Mouse (Mus musculus): ENCODE results near the gene Trpv2. TPM values are rescaled to one million over a fixed set of nuclear protein-coding genes. Genes with fewer than 3 reads are reported as not detected.
"Not testable (repeated sequence)": the region's sequence is repeated elsewhere in the genome, so short reads cannot be mapped to it uniquely, and the experiment has no call there.

Gene Trpv2
- polyA plus RNA-seq, 1 experiment from 2014 or later = 13.4 TPM

- peak; percentile 47 for ATAC-seq (ENCODE audit: insufficient read depth, low FRiP score, low read depth)
- Histone ChIP-seq H3K4me3 (replicated peaks) (peak within 1 kb of the TSS; percentile 76), H3K27ac (peak within 1 kb of the TSS; percentile 87), H3K9ac (peak within 1 kb of the TSS; percentile 80), H3K9me3 (no peaks in the 10 kb centered on the region), H3K4me2 (peak within 1 kb of the TSS; percentile 91), H3K4me1 (peaks cover 47% of the 10 kb centered on the region), H3K36me3 (no peaks in the 10 kb centered on the region), H3K27me3 (replicated peaks) (no peaks in the 10 kb centered on the region)
- WGBS = 1% methylated on average over 69 of the region's 86 CpGs
These were observed 73.6 kb downstream of the Trpv2 start, which contains the start of gene Lrrc75a for GRCm38 (mm10) chr11:62647661-62648590. Gene Lrrc75a, minus strand, starts transcription at chr11:62648523.

GRCm38 (mm10) chr11:62648591-62649391, 74.5 kb downstream of the Trpv2 start, which contains the start of gene Mmgt2:
Gene Mmgt2, plus strand, starts transcription at chr11:62648664.
- under 1% methylated on average over 40 of the region's 53 CpGs for WGBS
- ATAC-seq (ENCODE audit: insufficient read depth, low FRiP score, low read depth) = peak; percentile 88

GRCm38 (mm10) chr11:62649803-62650202, 75.5 kb downstream of the Trpv2 start:
- not testable (repeated sequence) for H3K36me3 ChIP-seq; H3K4me2 ChIP-seq; H3K4me3 ChIP-seq (replicated peaks); H3K27me3 ChIP-seq (replicated peaks); ATAC-seq (ENCODE audit: insufficient read depth, low FRiP score, low read depth); H3K27ac ChIP-seq; H3K9me3 ChIP-seq; H3K9ac ChIP-seq
- peaks cover 34% of the 10 kb centered on the region for H3K4me1 ChIP-seq
- whole genome bisulfite sequencing = 75% methylated on average over 4 of the region's 4 CpGs

More at GRCm38 (mm10) chr11:62648591-62649391, 74.5 kb downstream of the Trpv2 start, which contains the start of gene Mmgt2:
- H3K4me2 ChIP-seq = peak within 1 kb of the TSS; percentile 91
- H3K9ac ChIP-seq = peak within 1 kb of the TSS; percentile 80
- H3K4me1 ChIP-seq = peaks cover 39% of the 10 kb centered on the region
- peak within 1 kb of the TSS; percentile 76 for H3K4me3 ChIP-seq (replicated peaks)
- H3K9me3 ChIP-seq = no peaks in the 10 kb centered on the region
- H3K36me3 ChIP-seq = no peaks in the 10 kb centered on the region
- H3K27me3 ChIP-seq (replicated peaks) = no peaks in the 10 kb centered on the region
- peak within 1 kb of the TSS; percentile 87 for H3K27ac ChIP-seq

Other genes starting within 250 kb of the Trpv2 start
- 9.4 and 11.4 TPM in 2 replicates for gene Pigl, start 116.0 kb upstream of the Trpv2 start, polyA plus RNA-seq (2015; fragmentation: Nextera tagmentation; extraction: Ambion mirVana)
- 140 and 155 TPM in 2 replicates for gene Ncor1, start 115.9 kb upstream of the Trpv2 start, polyA plus RNA-seq (2015; fragmentation: Nextera tagmentation; extraction: Ambion mirVana)
- 29.0 and 30.3 TPM in 2 replicates for gene Cenpv, start 35.2 kb upstream of the Trpv2 start, polyA plus RNA-seq (2015; fragmentation: Nextera tagmentation; extraction: Ambion mirVana)
- gene Ubb, start 23.3 kb upstream of the Trpv2 start, polyA plus RNA-seq (2015; fragmentation: Nextera tagmentation; extraction: Ambion mirVana) = 2,363 and 2,756 TPM in 2 replicates
- 10.0 and 10.5 TPM in 2 replicates for gene Lrrc75a, start 74.0 kb downstream of the Trpv2 start, polyA plus RNA-seq (2015; fragmentation: Nextera tagmentation; extraction: Ambion mirVana)
- 47.0 and 50.6 TPM in 2 replicates for gene Mmgt2, start 74.2 kb downstream of the Trpv2 start, polyA plus RNA-seq (2015; fragmentation: Nextera tagmentation; extraction: Ambion mirVana)
- 6.7 and 7.2 TPM in 2 replicates for gene Zfp287, start 157.4 kb downstream of the Trpv2 start, polyA plus RNA-seq (2015; fragmentation: Nextera tagmentation; extraction: Ambion mirVana)
- gene Gm10428, start 178.6 kb downstream of the Trpv2 start, polyA plus RNA-seq (2015; fragmentation: Nextera tagmentation; extraction: Ambion mirVana) = not detected in 2 replicates
- gene Zfp286, start 215.0 kb downstream of the Trpv2 start, polyA plus RNA-seq (2015; fragmentation: Nextera tagmentation; extraction: Ambion mirVana) = 14.9 and 15.3 TPM in 2 replicates
- 13.8 and 15.6 TPM in 2 replicates for gene Trim16, start 245.7 kb downstream of the Trpv2 start, polyA plus RNA-seq (2015; fragmentation: Nextera tagmentation; extraction: Ambion mirVana)